Mouse (Mus musculus): ENCODE results near the gene Lpar3. TPM values are rescaled to one million over a fixed set of nuclear protein-coding genes. Genes with fewer than 3 reads are reported as not detected.

The Lpar3 gene
- polyA plus RNA-seq, 1 experiment from 2014 or later: 40.7 TPM

DNA sequence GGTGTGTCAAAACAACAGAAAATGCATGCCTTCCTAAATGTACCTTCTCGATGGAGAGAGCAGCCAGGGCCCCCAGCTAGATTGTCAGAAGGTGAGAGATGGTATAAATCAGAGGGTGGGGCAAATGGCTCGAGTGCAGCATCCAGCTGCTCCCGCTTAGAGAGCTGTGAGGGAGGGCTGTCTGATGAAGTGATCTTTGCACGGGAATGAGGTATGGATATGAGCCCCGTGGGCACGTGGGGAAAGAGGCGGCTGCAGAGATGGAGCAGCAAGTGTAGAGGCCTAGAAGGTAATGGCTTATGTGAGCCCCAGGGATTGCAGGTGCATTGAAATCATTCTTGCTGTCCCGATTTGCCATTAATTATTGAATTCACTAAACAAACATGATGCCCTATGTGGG, 15.5 kb downstream of the Lpar3 start:
- Histone ChIP-seq H3K9ac (no peak overlapping the region), H3K9me3 (replicated peaks) (no peaks in the 10 kb centered on the region), H3K36me3 (peaks cover 7% of the 10 kb centered on the region; the same call in 1 of the 2 replicates), H3K4me2 (no peak overlapping the region), H3K4me3 (no peak overlapping the region), H3K4me1 (replicated peaks) (peaks cover 21% of the 10 kb centered on the region), H3K27ac (no peak overlapping the region), H3K27me3 (no peaks in the 10 kb centered on the region)
- no peak for ATAC-seq (replicated peaks; ENCODE audit: insufficient number of reproducible peaks, insufficient read depth, low FRiP score, low read depth)
- WGBS: 59% methylated on average over 8 of the region's 8 CpGs

DNA sequence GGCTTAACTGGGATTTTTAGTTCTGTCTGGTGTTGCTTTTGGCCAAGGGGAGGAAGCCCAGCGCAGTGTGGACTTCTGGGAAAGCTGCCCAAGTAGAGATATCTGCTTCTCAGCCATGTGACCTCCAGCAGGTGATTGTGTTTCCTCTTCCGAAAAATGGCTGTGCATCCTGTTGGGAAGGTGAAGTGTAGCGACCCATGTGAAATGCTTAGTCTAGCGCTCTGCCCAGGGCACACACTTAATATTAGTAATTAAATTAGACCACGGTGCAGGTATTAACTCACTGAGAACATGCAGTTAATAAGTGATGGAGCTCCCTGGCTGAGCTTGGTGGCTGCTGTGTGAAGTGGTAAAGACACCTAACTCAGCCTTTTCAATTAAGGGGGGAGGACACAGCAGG, 16.9 kb downstream of the Lpar3 start:
- ATAC-seq (replicated peaks; ENCODE audit: insufficient number of reproducible peaks, insufficient read depth, low FRiP score, low read depth): no peak
- H3K27ac ChIP-seq: no peak overlapping the region
- H3K9ac ChIP-seq: no peak overlapping the region
- H3K4me1 ChIP-seq (replicated peaks): peaks cover 16% of the 10 kb centered on the region
- no peaks in the 10 kb centered on the region for H3K27me3 ChIP-seq
- H3K36me3 ChIP-seq: peaks cover 7% of the 10 kb centered on the region; the same call in 1 of the 2 replicates
- no peak overlapping the region for H3K4me2 ChIP-seq
- no peak overlapping the region for H3K4me3 ChIP-seq
- 84% methylated on average over 5 of the region's 5 CpGs for WGBS
- no peaks in the 10 kb centered on the region for H3K9me3 ChIP-seq (replicated peaks)

DNA sequence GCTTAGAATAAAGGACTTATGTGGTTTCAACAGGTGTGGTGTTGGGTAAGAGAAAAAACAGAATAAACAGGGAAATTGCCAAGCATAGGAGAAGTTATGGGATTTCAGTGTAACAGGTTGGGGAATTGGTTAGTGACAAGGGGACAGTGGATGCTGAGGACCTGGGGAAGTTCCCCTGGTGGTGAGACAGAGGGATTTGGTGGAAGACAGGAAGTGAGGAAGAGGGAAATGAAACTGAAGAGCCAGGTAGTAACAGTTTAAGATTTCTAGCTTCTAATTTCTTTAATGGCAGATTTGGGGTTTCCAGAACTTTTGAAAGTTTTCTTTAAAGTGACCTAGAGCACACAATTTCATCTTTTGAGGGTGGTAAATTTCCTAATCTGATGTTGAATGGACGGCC, 23.9 kb downstream of the Lpar3 start:
- Histone ChIP-seq H3K4me1 (replicated peaks) (peaks cover 6% of the 10 kb centered on the region; the same call in 1 of the 2 replicates), H3K4me2 (no peak overlapping the region), H3K9ac (no peak overlapping the region), H3K36me3 (peaks cover 7% of the 10 kb centered on the region; the same call in 1 of the 2 replicates), H3K4me3 (no peak overlapping the region), H3K27ac (no peak overlapping the region), H3K27me3 (no peaks in the 10 kb centered on the region), H3K9me3 (replicated peaks) (no peaks in the 10 kb centered on the region)
- WGBS: 89% methylated on average over 1 of the region's 1 CpGs
- ATAC-seq (replicated peaks; ENCODE audit: insufficient number of reproducible peaks, insufficient read depth, low FRiP score, low read depth): no peak

DNA sequence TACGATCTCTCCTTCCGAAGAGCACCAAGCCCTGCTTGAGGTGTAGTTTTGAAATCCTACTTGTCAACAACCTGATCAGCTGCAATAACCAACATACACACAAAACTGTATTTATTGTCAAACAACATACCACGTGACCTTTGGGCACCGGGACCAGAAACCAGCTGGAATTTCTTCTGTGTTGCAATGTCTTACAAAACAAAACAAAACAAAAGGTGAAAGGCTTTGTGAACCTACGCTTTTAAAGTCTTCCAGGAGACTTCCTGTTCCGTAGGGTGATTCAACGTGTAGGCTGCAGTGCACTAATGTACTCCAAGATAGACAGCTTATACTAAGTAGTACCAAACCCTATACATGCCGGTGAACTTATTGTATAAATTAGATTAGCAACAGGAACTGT, 25.8 kb downstream of the Lpar3 start:
- Histone ChIP-seq H3K9ac (no peak overlapping the region), H3K36me3 (no peaks in the 10 kb centered on the region), H3K4me3 (no peak overlapping the region), H3K4me1 (replicated peaks) (peaks cover 6% of the 10 kb centered on the region; the same call in 1 of the 2 replicates), H3K9me3 (replicated peaks) (no peaks in the 10 kb centered on the region), H3K27me3 (no peaks in the 10 kb centered on the region), H3K4me2 (no peak overlapping the region), H3K27ac (no peak overlapping the region)
- ATAC-seq (replicated peaks; ENCODE audit: insufficient number of reproducible peaks, insufficient read depth, low FRiP score, low read depth): no peak
- 73% methylated on average over 8 of the region's 8 CpGs for WGBS

DNA sequence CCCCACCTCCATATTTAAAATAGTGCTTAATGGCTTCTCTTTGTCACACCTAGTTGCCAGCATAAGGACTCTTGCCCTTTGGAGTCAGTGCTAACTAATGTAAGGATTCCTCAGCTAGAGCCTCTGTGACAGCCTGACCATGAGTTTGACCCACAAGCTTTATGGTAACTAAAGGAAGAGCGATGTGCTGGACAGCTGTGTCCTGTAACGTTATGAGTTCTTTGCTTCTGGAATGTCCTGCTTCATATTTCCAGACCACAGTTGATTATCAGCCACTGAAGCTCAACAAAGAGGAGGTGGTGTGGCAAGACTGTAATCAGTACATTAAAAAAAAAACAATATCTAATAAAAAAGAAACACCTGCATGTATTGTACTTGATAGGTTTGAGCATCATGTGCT, 26.2 kb downstream of the Lpar3 start:
- no peak overlapping the region for H3K4me2 ChIP-seq
- no peaks in the 10 kb centered on the region for H3K9me3 ChIP-seq (replicated peaks)
- no peak overlapping the region for H3K4me3 ChIP-seq
- no peaks in the 10 kb centered on the region for H3K27me3 ChIP-seq
- ATAC-seq (replicated peaks; ENCODE audit: insufficient number of reproducible peaks, insufficient read depth, low FRiP score, low read depth): no peak
- no peak overlapping the region for H3K9ac ChIP-seq
- H3K36me3 ChIP-seq: no peaks in the 10 kb centered on the region
- 67% methylated on average over 2 of the region's 2 CpGs for WGBS
- H3K4me1 ChIP-seq (replicated peaks): peaks cover 4% of the 10 kb centered on the region; the same call in 1 of the 2 replicates
- H3K27ac ChIP-seq: no peak overlapping the region

DNA sequence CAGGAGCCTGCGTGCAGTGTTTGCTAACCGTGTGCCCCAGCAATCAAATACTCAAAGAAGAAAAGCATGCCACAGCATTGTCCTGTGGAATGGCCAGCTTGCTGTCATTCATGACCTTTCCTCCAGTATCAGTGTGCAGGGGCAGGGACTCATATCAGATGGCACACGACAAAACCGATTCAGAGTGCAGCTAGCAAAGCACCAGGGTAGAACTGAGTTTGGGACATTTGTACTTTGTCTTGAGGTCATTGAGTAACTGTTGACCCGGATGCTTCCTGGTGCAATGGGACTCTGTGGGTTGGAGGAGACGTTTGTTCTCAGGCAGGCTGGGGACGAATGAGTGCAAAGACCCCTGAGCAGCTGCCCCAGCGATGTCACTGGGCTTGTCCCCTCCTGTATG, 29.1 kb downstream of the Lpar3 start:
- Histone ChIP-seq H3K4me3 (no peak overlapping the region), H3K9ac (no peak overlapping the region), H3K4me1 (replicated peaks) (peaks cover 17% of the 10 kb centered on the region), H3K27ac (no peak overlapping the region), H3K27me3 (no peaks in the 10 kb centered on the region), H3K4me2 (no peak overlapping the region), H3K36me3 (no peaks in the 10 kb centered on the region), H3K9me3 (replicated peaks) (no peaks in the 10 kb centered on the region)
- ATAC-seq (replicated peaks; ENCODE audit: insufficient number of reproducible peaks, insufficient read depth, low FRiP score, low read depth): no peak
- 61% methylated on average over 8 of the region's 8 CpGs for WGBS

DNA sequence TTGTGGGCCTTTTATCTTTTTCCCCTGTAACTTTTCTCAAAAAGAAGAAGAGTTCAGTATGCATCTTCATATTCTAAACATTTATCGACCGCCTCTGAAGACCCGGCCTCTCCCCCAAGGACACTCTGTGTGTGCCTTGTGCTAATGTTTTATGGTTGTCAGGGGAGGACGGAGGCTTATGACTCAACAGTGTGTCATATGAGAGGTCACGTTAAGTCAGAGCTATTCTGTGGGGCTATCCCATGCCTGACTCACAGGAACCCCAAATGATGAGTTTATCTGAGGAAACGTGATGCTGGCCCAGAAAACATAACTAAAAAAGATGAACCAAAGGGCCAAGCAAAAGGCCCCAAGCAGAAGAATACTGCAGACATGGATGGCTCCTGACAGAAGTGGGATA, 31.0 kb downstream of the Lpar3 start:
- no peaks in the 10 kb centered on the region for H3K27me3 ChIP-seq
- no peak for ATAC-seq (replicated peaks; ENCODE audit: insufficient number of reproducible peaks, insufficient read depth, low FRiP score, low read depth)
- H3K4me2 ChIP-seq: no peak overlapping the region
- H3K4me1 ChIP-seq (replicated peaks): peaks cover 15% of the 10 kb centered on the region
- H3K9ac ChIP-seq: no peak overlapping the region
- no peaks in the 10 kb centered on the region for H3K9me3 ChIP-seq (replicated peaks)
- 74% methylated on average over 6 of the region's 6 CpGs for WGBS
- no peak overlapping the region for H3K27ac ChIP-seq
- no peak overlapping the region for H3K4me3 ChIP-seq
- H3K36me3 ChIP-seq: no peaks in the 10 kb centered on the region

DNA sequence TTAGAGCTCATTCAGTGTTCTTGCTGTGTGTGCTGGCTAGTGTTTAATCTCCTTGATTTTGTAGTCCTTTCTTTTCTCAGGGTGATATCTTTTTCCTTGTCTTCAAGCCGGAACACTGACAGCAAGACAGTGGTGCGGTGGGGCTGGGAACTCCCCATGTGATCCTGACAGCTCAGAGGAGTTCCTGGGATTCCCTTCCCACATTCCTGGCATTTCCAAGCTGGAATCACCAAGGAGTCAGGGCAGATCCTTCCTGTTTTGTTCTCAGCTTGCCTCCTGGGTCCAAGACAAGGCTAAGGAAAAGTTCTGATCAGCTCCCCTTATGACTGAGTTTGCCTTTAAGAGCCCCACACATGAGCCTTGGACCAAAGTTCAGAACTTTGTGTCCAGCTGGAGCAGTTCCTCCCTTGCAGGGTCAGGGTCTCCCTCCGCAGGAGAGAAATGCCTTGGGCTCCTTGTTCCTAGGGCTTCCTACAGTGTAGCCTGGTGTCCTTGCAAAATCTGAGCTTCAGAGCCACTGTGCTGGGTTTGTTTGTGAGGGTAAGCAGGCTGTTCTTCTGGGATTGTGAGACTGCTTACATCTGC, 33.1 kb downstream of the Lpar3 start:
- Histone ChIP-seq H3K27me3 (no peaks in the 10 kb centered on the region), H3K4me2 (no peak overlapping the region), H3K27ac (0 out of 2 replicates have a peak overlapping the region, but pooled peaks have one; percentile 9), H3K36me3 (no peaks in the 10 kb centered on the region), H3K9me3 (replicated peaks) (no peaks in the 10 kb centered on the region), H3K4me3 (no peak overlapping the region), H3K9ac (no peak overlapping the region), H3K4me1 (replicated peaks) (peaks cover 22% of the 10 kb centered on the region)
- no peak for ATAC-seq (replicated peaks; ENCODE audit: insufficient number of reproducible peaks, insufficient read depth, low FRiP score, low read depth)
- 31% methylated on average over 3 of the region's 3 CpGs for WGBS

DNA sequence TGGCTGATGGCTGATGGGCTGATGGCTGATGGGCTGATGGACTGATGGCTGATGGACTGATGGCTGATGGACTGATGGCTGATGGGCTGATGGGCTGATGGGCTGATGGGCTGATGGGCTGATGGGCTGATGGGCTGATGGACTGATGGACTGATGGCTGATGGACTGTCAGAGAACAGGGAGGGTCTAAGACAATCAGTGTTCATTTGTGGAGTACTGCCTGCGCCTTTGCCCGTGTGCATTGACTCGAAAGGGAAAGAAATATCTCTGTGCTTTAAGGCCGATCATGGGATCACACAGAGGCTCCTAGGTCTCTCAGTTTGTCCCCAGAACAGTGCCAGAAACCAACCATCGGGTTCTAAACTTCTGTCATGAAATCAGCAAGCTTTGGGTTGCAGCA, 34.4 kb downstream of the Lpar3 start:
- Histone ChIP-seq H3K4me1 (replicated peaks) (peaks cover 23% of the 10 kb centered on the region), H3K9me3 (replicated peaks) (no peaks in the 10 kb centered on the region)
- ATAC-seq (replicated peaks; ENCODE audit: insufficient number of reproducible peaks, insufficient read depth, low FRiP score, low read depth): no peak

DNA sequence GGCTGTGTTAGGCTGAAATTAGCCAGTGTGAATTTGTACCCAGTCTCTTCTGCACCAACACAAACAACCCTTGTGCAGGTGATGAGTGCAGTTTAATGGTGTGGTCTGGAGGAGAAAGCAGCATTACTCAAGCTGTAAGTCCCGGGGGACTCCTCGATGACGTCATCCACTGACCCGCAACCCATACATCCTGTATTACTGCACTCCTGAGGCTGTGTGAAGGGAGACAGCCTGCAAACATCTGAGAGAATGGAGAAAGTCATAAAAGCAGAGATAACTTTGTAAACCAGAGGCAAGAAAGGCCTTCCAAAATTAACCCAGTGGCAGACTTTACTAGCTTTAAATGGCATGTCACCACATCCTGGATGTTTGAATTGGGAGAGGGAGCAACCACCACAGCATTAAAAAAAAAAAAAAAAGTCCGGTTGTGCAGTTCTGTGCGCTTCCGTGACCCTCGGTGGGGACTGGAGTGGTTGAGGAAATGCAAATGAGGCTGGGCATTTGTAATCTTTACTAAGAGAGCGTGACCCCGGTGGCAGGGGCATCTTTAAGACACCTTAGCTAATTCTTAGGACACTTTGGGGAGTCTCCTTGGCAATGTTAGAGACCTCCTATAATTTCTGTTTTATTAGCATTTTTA, 36.8 kb downstream of the Lpar3 start:
- Histone ChIP-seq H3K9me3 (replicated peaks) (no peaks in the 10 kb centered on the region), H3K4me3 (no peak overlapping the region), H3K4me2 (no peak overlapping the region), H3K27ac (no peak overlapping the region), H3K4me1 (replicated peaks) (peaks cover 45% of the 10 kb centered on the region), H3K27me3 (no peaks in the 10 kb centered on the region), H3K36me3 (no peaks in the 10 kb centered on the region), H3K9ac (no peak overlapping the region)
- no peak for ATAC-seq (replicated peaks; ENCODE audit: insufficient number of reproducible peaks, insufficient read depth, low FRiP score, low read depth)
- WGBS: 40% methylated on average over 10 of the region's 10 CpGs

More for the DNA sequence above, 34.4 kb downstream of the Lpar3 start:
- H3K4me2 ChIP-seq: no peak overlapping the region
- H3K36me3 ChIP-seq: no peaks in the 10 kb centered on the region
- no peaks in the 10 kb centered on the region for H3K27me3 ChIP-seq
- no peak overlapping the region for H3K4me3 ChIP-seq
- no peak overlapping the region for H3K9ac ChIP-seq
- 93% methylated on average over 5 of the region's 5 CpGs for WGBS
- H3K27ac ChIP-seq: no peak overlapping the region

DNA sequence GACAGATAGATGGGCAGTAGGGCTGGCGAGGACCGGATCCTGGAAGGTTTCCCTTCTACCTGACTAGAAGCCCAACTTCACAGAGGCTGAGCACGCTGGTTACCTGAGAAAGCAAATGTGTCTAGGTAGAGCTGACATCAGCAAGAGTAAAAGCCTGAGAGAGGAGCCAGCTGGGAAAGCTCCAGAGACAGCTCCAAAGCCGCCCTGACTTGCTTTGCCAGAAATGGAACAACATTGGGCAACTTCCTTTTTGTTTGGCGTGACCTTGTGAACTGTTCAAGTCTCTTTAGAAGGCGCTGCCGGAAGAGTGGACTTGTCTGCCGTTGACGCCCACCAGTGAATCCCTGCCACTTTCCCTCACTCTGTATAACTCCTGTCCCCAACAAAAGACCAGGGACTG, 39.4 kb downstream of the Lpar3 start:
- Histone ChIP-seq H3K36me3 (no peaks in the 10 kb centered on the region), H3K4me3 (no peak overlapping the region), H3K27me3 (no peaks in the 10 kb centered on the region), H3K27ac (no peak overlapping the region), H3K4me1 (replicated peaks) (peaks cover 42% of the 10 kb centered on the region), H3K9ac (no peak overlapping the region), H3K4me2 (no peak overlapping the region), H3K9me3 (replicated peaks) (no peaks in the 10 kb centered on the region)
- 61% methylated on average over 9 of the region's 9 CpGs for WGBS
- no peak for ATAC-seq (replicated peaks; ENCODE audit: insufficient number of reproducible peaks, insufficient read depth, low FRiP score, low read depth)

DNA sequence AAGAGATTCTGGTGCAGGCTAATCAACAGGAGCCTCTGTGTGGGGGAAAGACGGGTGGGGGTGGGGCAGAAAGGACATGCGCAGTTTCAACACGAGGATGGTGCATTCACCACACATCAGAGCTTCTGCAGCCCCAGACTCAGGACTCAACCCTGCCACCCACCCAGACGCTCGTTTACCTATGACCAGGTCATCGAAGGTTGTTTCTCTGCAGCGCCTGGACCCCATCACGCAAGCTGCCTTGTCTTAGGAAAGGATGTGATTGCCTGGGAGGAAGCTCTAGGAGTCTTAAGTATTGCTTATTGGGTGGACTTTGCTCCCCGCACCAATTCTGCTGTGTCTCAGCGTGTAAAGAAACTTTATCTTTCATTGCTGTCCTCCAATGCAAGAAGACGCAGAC, 40.1 kb downstream of the Lpar3 start:
- 62% methylated on average over 11 of the region's 11 CpGs for WGBS
- Histone ChIP-seq H3K4me1 (replicated peaks) (peaks cover 42% of the 10 kb centered on the region), H3K9ac (no peak overlapping the region), H3K27me3 (no peaks in the 10 kb centered on the region), H3K4me3 (no peak overlapping the region), H3K4me2 (no peak overlapping the region), H3K36me3 (no peaks in the 10 kb centered on the region), H3K27ac (no peak overlapping the region), H3K9me3 (replicated peaks) (no peaks in the 10 kb centered on the region)
- 0 out of 2 replicates have a peak, but pooled peaks have one; percentile 28 for ATAC-seq (replicated peaks; ENCODE audit: insufficient number of reproducible peaks, insufficient read depth, low FRiP score, low read depth)
